Mouse (Mus musculus) midbrain, embryonic 14.5 days (tissue): ENCODE data around the gene Slc25a47. TPM values are rescaled to one million over a fixed set of nuclear protein-coding genes. Genes with fewer than 3 reads are reported as not detected.
A peak's percentile ranks its signal among the peaks of the same experiment; 100 is the strongest.

Experiments
- ATAC-seq: fragments of 200-750 bp; cut with Nextera tagmentation; 2 replicates; pipeline ENCODE4 v1.8.0; 2017; ENCODE audit warnings: moderate number of reproducible peaks, moderate library complexity; ENCODE audit not compliant: low FRiP score, low TSS enrichment
- DNase-seq: peaks from one replicate; pipeline ENCODE4 v3.0.0-alpha.2; 2015
- H3K27ac ChIP-seq: fragments of 300-500 bp; sonication (generic); replicated peaks from 2 replicates; pipeline ENCODE4 v1.5.1; 2014; ENCODE audit warnings: mild to moderate bottlenecking, low read depth, low read length, moderate library complexity
- H3K27me3 ChIP-seq: fragments of 300-500 bp; sonication (generic); 2 replicates; pipeline ENCODE4 v1.6.1; 2014; ENCODE audit warnings: low read length, control low read depth, mixed read lengths; ENCODE audit not compliant: control insufficient read depth, insufficient read depth
- H3K36me3 ChIP-seq: fragments of 300-500 bp; sonication (generic); 2 replicates; pipeline ENCODE4 v1.6.1; 2014; ENCODE audit warnings: low read length, control low read depth; ENCODE audit not compliant: control insufficient read depth, insufficient read depth
- H3K4me1 ChIP-seq: fragments of 300-500 bp; sonication (generic); 2 replicates; pipeline ENCODE4 v1.6.1; 2014; ENCODE audit warnings: mild to moderate bottlenecking, antibody characterized with exemption, low read length, control low read depth; ENCODE audit not compliant: control insufficient read depth, insufficient read depth
- H3K4me2 ChIP-seq: fragments of 300-500 bp; sonication (generic); 2 replicates; pipeline ENCODE4 v1.6.1; 2014; ENCODE audit warnings: mild to moderate bottlenecking, low read length, moderate library complexity
- H3K4me3 ChIP-seq: fragments of 300-500 bp; sonication (generic); replicated peaks from 2 replicates; pipeline ENCODE4 v1.5.1; 2014; ENCODE audit warnings: low read depth, low read length
- H3K9ac ChIP-seq: fragments of 300-500 bp; sonication (generic); replicated peaks from 2 replicates; pipeline ENCODE4 v1.6.1; 2014; ENCODE audit warnings: mild to moderate bottlenecking, low read length, moderate library complexity
- H3K9me3 ChIP-seq: fragments of 300-500 bp; sonication (generic); 2 replicates; pipeline ENCODE4 v1.6.1; 2016; ENCODE audit warnings: low read length, control low read depth, mixed read lengths; ENCODE audit not compliant: control insufficient read depth
- WGBS: fragments of 180-500 bp; shearing (Covaris S2); extraction: QIAGEN DNeasy Blood & Tissue Kit; methylation state at CpG from one replicate; pipeline ENCODE4 v1.1.7; 2014; 5-methylcytosine and 5-hydroxymethylcytosine counted together
- microRNA counts: library from miRNA; unstranded; fragments of <30 nt; microRNA quantifications from one replicate; lab custom pipeline; 2016
- microRNA-seq: library from miRNA; unstranded; fragments of <30 nt; microRNA quantifications from one replicate; pipeline ENCODE4, GENCODE M21; 2016
- polyA plus RNA-seq: library from polyadenylated mRNA; unstranded; fragments of >200 nt; fragmentation: Nextera tagmentation; extraction: Ambion mirVana; gene quantifications from 2 replicates; pipeline ENCODE4 v1.2.1, GENCODE M21; 2014

Slc25a47 gene
- polyA plus RNA-seq, 1 experiment from 2014 or later = 10.9 TPM

DNA sequence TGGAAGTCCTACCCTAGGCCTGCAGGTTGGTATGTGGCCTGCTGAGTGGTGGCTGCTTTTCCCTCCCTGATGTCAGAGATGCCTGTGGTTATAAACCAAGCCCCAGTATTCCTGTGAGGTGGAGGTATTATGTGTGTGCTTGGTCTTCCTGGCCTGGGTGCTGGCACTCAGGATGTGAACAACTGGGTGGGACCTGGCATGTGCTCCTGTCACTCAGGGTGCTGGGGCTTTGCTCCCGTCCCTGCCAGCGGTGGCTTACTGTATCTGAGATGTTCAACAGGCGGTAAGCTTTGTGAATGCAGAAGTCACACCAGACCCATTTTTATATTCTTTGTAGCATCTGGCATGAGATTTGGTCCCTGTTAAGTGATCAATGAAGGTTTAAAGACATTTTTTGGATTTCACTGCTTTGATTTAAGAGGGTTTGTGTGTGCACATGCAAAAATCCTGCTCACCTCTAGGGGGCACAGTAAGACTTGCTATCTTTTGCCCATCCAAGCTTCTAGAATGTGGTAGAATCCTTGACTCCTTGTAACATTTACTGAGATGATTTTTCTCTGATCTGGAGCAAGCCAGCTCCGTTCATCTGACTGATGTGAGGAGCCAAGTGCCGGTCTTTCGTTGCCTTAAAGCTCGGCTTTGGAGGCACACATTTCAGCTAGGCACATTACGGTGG, 67.9 kb downstream of the Slc25a47 start:
- Histone ChIP-seq H3K36me3 (peaks cover 2% of the 10 kb centered on the region; the same call in 1 of the 2 replicates), H3K4me2 (no peak overlapping the region), H3K4me1 (peaks cover 32% of the 10 kb centered on the region), H3K9ac (no peak overlapping the region), H3K27ac (peak overlapping the region; percentile 49; the same call in 1 of the 2 replicates), H3K4me3 (no peak overlapping the region), H3K9me3 (no peaks in the 10 kb centered on the region), H3K27me3 (no peaks in the 10 kb centered on the region)
- no peak for ATAC-seq
- peak; percentile 90 for DNase-seq
- 67% methylated on average over 8 of the region's 8 CpGs for WGBS

DNA sequence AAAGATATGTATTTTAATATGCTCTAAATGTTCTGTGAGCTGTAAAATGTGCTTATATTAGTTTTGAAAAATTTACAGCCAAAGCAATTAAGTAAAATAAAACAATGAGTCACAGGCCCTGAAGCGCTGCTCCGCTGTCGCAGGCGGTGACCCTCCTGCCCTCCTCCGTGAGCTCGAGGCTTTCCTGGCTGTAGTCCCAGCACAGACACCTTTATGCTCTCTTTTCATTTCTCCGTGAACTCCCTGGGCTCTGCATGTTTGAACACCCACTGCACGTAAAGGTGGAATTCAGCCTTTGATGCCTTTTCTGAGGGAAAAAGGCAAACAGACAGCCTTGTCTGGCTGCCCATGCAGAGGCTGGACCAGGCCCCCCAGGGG, 68.4 kb downstream of the Slc25a47 start:
- Histone ChIP-seq H3K36me3 (no peaks in the 10 kb centered on the region), H3K4me1 (peaks cover 32% of the 10 kb centered on the region), H3K27ac (peak overlapping the region; percentile 49; the same call in 1 of the 2 replicates), H3K27me3 (no peaks in the 10 kb centered on the region), H3K4me2 (no peak overlapping the region), H3K9me3 (no peaks in the 10 kb centered on the region), H3K9ac (no peak overlapping the region), H3K4me3 (no peak overlapping the region)
- ATAC-seq (no peak), DNase-seq (peak; percentile 52)
- 38% methylated on average over 8 of the region's 8 CpGs for WGBS

DNA sequence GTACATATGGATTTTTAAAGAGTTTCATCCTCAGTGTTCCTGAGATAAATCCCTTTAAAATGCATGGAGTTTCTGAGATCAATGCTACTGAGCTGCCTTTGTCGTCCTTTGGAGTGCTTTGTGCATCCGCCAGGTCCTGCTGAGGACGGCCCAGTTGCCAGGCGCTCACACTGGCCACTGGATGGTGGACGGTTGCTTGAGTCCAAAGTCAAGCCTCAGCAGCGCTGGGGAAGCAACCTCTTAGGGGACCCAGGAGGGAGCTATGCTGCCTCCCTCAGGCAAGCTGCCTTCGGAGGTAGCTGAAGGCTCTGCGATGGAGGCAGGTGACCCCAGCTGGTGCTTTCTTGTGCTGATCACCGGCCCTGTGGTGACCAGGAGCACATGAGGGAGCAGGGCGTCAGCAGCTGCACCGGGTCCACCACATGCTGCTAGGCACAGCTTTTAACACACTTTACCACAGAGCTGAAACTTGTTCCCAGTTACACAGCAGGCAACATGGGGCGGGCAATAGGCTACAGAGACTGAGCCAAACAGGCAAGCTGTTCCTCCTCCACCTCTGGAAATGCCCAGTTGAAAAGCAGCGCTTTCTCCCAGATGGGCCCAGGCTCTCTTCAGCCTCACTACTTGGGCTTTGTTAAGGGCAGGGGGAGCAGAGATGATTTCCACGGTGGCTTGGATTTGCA, 69.9 kb downstream of the Slc25a47 start:
- H3K27ac ChIP-seq = peak overlapping the region; percentile 68
- no peak overlapping the region for H3K4me3 ChIP-seq
- H3K36me3 ChIP-seq = no peaks in the 10 kb centered on the region
- H3K27me3 ChIP-seq = no peaks in the 10 kb centered on the region
- 8% methylated on average over 14 of the region's 14 CpGs for WGBS
- ATAC-seq (peak; percentile 26; the same call in 1 of the 2 replicates), DNase-seq (peak; percentile 57)
- H3K4me1 ChIP-seq = peaks cover 36% of the 10 kb centered on the region
- no peak overlapping the region for H3K9ac ChIP-seq
- no peaks in the 10 kb centered on the region for H3K9me3 ChIP-seq
- H3K4me2 ChIP-seq = peak overlapping the region; percentile 7; the same call in 1 of the 2 replicates

DNA sequence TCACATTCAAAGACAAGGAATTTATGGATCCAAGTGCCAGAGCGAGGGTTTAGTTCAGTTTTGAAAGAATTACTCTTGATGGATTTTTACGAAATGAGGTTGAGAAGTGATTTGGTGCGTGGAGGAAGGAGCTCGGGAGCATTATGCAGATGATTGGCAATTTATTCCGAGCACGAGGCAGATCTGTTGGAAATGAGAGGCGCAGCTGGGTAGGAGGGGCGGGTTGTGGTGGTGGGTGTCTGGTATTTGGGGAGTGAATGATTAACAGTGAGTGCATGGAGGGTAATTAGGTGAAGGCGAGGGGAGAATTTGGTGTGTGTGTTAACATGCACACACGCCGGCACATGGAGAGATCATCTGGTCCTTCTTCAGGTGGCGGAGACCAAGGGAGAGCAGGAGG, 70.6 kb downstream of the Slc25a47 start:
- H3K9me3 ChIP-seq = no peaks in the 10 kb centered on the region
- no peaks in the 10 kb centered on the region for H3K27me3 ChIP-seq
- DNase-seq = peak; percentile 61
- H3K27ac ChIP-seq = peak overlapping the region; percentile 62
- H3K4me2 ChIP-seq = no peak overlapping the region
- H3K36me3 ChIP-seq = no peaks in the 10 kb centered on the region
- no peak overlapping the region for H3K9ac ChIP-seq
- H3K4me3 ChIP-seq = no peak overlapping the region
- H3K4me1 ChIP-seq = peaks cover 36% of the 10 kb centered on the region
- peak; percentile 50; the same call in 1 of the 2 replicates for ATAC-seq
- 22% methylated on average over 12 of the region's 12 CpGs for WGBS

MicroRNAs encoded within 50 kb of the gene (microRNA counts, 519-probe panel; counts per million panel counts)
- microRNA mmu-miR-345-3p (lab: Ali Mortazavi, UCI) (not detected), microRNA mmu-miR-345-5p (lab: Ali Mortazavi, UCI) (4,342 counts per million, percentile 32 among the panel's probes with 10 or more counts)

Small RNA genes lying within 50 kb of the gene (microRNA-seq; reads per million reads assigned to microRNA genes)
- 136 reads per million, percentile 60 among the genes with 10 or more reads in this experiment for gene Mir345

Other genes with a start within 250 kb of the Slc25a47 start
- gene Degs2, start 133.7 kb upstream of the Slc25a47 start, polyA plus RNA-seq = 2.5 and 2.8 TPM in 2 replicates
- 15.1 and 16.6 TPM in 2 replicates for gene Yy1, start 43.1 kb upstream of the Slc25a47 start, polyA plus RNA-seq
- 19.9 and 20.0 TPM in 2 replicates for gene Slc25a29, start 163 bp upstream of the Slc25a47 start, polyA plus RNA-seq
- gene Wdr25, start 57.6 kb downstream of the Slc25a47 start, polyA plus RNA-seq = 3.7 and 4.3 TPM in 2 replicates
- 96.4 and 110 TPM in 2 replicates for gene Wars, start 58.1 kb downstream of the Slc25a47 start, polyA plus RNA-seq
- gene Begain, start 232.2 kb downstream of the Slc25a47 start, polyA plus RNA-seq = 27.3 and 33.1 TPM in 2 replicates